Mouse (Mus musculus) CH12.LX (cell line): Measurements from ENCODE around the gene Laptm5. TPM values are rescaled to one million over a fixed set of nuclear protein-coding genes. Genes with fewer than 3 reads are reported as not detected.

Source experiments
- DNase-seq: peaks from one replicate; pipeline ENCODE4 v3.0.0-alpha.2; 2013; ENCODE audit errors: extremely low read depth
- H3K27ac ChIP-seq: 2 replicates; pipeline ENCODE4 v1.5.1; 2012; ENCODE audit warnings: low read depth, mild to moderate bottlenecking, control low read depth, moderate library complexity; ENCODE audit not compliant: insufficient read depth
- H3K27me3 ChIP-seq: replicated peaks from 2 replicates; pipeline ENCODE3; 2012; ENCODE audit warnings: inconsistent platforms
- H3K36me3 ChIP-seq, 2 experiments: replicated peaks in 1 of 2; 2 replicates each; pipeline versions ENCODE3 to v1.6.1; 2012; ENCODE audit warnings: inconsistent platforms in 1 of 2, low read length in 1 of 2, mild to moderate bottlenecking in 1 of 2, mixed read lengths in 1 of 2, moderate library complexity in 1 of 2; ENCODE audit not compliant: control insufficient read depth in 1 of 2, insufficient read depth in 1 of 2
- H3K4me1 ChIP-seq, 2 experiments: 2 replicates each; pipeline ENCODE4 v1.6.1; 2012; ENCODE audit warnings: inconsistent platforms in 1 of 2, moderate library complexity in 1 of 2; ENCODE audit not compliant: insufficient read depth in 2 of 2, control insufficient read depth in 1 of 2
- H3K4me2 ChIP-seq: 2 replicates; pipeline ENCODE4 v1.6.1; 2012; ENCODE audit warnings: low read depth, mild to moderate bottlenecking, control low read depth; ENCODE audit not compliant: poor library complexity, insufficient read depth, severe bottlenecking
- H3K4me3 ChIP-seq, 3 experiments: fragments of 150-350 bp in 1 of 3; sonication (generic) in 1 of 3; replicated peaks in 1 of 3; 2 replicates each; pipeline versions ENCODE3 to v1.5.1; 2011 to 2012; ENCODE audit warnings: low read depth in 2 of 3, low read length in 2 of 3, mild to moderate bottlenecking in 2 of 3, moderate library complexity in 2 of 3, control low read depth in 1 of 3, improper control_type of control experiment in 1 of 3, inconsistent platforms in 1 of 3, mixed read lengths in 1 of 3; ENCODE audit not compliant: poor library complexity in 1 of 3
- H3K79me2 ChIP-seq: replicated peaks from 2 replicates; pipeline ENCODE4 v1.6.1; 2012; ENCODE audit warnings: mild to moderate bottlenecking, moderate library complexity; ENCODE audit not compliant: control insufficient read depth, poor library complexity, insufficient read depth, severe bottlenecking; ENCODE audit errors: extremely low read depth
- H3K9ac ChIP-seq: 2 replicates; pipeline ENCODE4 v1.6.1; 2012; ENCODE audit warnings: low read depth, mild to moderate bottlenecking, control low read depth, moderate library complexity; ENCODE audit not compliant: insufficient read depth
- H3K9me3 ChIP-seq: replicated peaks from 2 replicates; pipeline ENCODE3; 2012; ENCODE audit warnings: low read length, inconsistent platforms, mixed read lengths
- BHLHE40 ChIP-seq: IDR thresholded peaks from 2 replicates; pipeline ENCODE4 v1.6.1; 2011; ENCODE audit warnings: mild to moderate bottlenecking, low read depth, low read length, improper control_type of control experiment
- CTCF ChIP-seq, 2 experiments: IDR thresholded peaks in 1 of 2; conservative IDR thresholded peaks in 1 of 2; 2 replicates each; pipeline ENCODE4 v1.5.1; 2011 to 2012; ENCODE audit warnings: low read depth in 2 of 2, low read length in 2 of 2, improper control_type of control experiment in 1 of 2, inconsistent platforms in 1 of 2, mild to moderate bottlenecking in 1 of 2, moderate library complexity in 1 of 2
- ELF1 ChIP-seq: IDR thresholded peaks from 2 replicates; pipeline ENCODE4 v1.6.1; 2014; ENCODE audit warnings: low read depth, mild to moderate bottlenecking, inconsistent platforms, low read length, improper control_type of control experiment
- EP300 ChIP-seq: IDR thresholded peaks from 2 replicates; pipeline ENCODE4 v1.6.1; 2011; ENCODE audit warnings: low read length, improper control_type of control experiment
- HCFC1 ChIP-seq: IDR thresholded peaks from 2 replicates; pipeline ENCODE4 v1.6.1; 2012; ENCODE audit warnings: low read depth, mild to moderate bottlenecking, inconsistent platforms, low read length, improper control_type of control experiment
- JUND ChIP-seq: conservative IDR thresholded peaks from 2 replicates; pipeline ENCODE4 v1.6.1; 2011; ENCODE audit warnings: low read depth, low read length, improper control_type of control experiment
- MAX ChIP-seq: IDR thresholded peaks from 2 replicates; pipeline ENCODE4 v1.6.1; 2011; ENCODE audit warnings: low read length, improper control_type of control experiment
- MAZ ChIP-seq: IDR thresholded peaks from 2 replicates; pipeline ENCODE4 v1.6.1; 2012; ENCODE audit warnings: low read depth, mild to moderate bottlenecking, inconsistent platforms, low read length, improper control_type of control experiment, moderate library complexity
- MXI1 ChIP-seq: IDR thresholded peaks from 2 replicates; pipeline ENCODE4 v1.6.1; 2011; ENCODE audit warnings: mild to moderate bottlenecking, low read depth, low read length, improper control_type of control experiment
- NRF1 ChIP-seq: IDR thresholded peaks from 2 replicates; pipeline ENCODE4 v1.6.1; 2014; ENCODE audit warnings: low read depth, mild to moderate bottlenecking, inconsistent platforms, low read length, improper control_type of control experiment, moderate library complexity
- POLR2AphosphoS2 ChIP-seq: IDR thresholded peaks from 2 replicates; pipeline ENCODE4 v1.6.1; 2011; ENCODE audit warnings: low read depth, low read length, improper control_type of control experiment
- RCOR1 ChIP-seq: conservative IDR thresholded peaks from 2 replicates; pipeline ENCODE4 v1.6.1; 2012; ENCODE audit warnings: low read depth, mild to moderate bottlenecking, inconsistent platforms, low read length, improper control_type of control experiment
- TCF12 ChIP-seq: IDR thresholded peaks from 2 replicates; pipeline ENCODE4 v1.6.1; 2014; ENCODE audit warnings: low read depth, mild to moderate bottlenecking, inconsistent platforms, low read length, improper control_type of control experiment
- UBTF ChIP-seq: IDR thresholded peaks from 2 replicates; pipeline ENCODE4 v1.6.1; 2012; ENCODE audit warnings: low read depth, mild to moderate bottlenecking, inconsistent platforms, low read length, improper control_type of control experiment, moderate library complexity
- ZC3H11A ChIP-seq: IDR thresholded peaks from 2 replicates; pipeline ENCODE4 v1.6.1; 2012; ENCODE audit warnings: low read depth, mild to moderate bottlenecking, inconsistent platforms, low read length, improper control_type of control experiment
- ZKSCAN1 ChIP-seq: IDR thresholded peaks from 2 replicates; pipeline ENCODE4 v1.6.1; 2012; ENCODE audit warnings: low read depth, inconsistent platforms, low read length, improper control_type of control experiment, borderline replicate concordance
- ZMIZ1 ChIP-seq: IDR thresholded peaks from 2 replicates; pipeline ENCODE4 v1.6.1; 2012; ENCODE audit warnings: low read depth, mild to moderate bottlenecking, inconsistent platforms, low read length, improper control_type of control experiment
- ZNF384 ChIP-seq: IDR thresholded peaks from 2 replicates; pipeline ENCODE4 v1.6.1; 2012; ENCODE audit warnings: low read depth, low read length, improper control_type of control experiment, inconsistent platforms
- dilution Hi-C: fragments of 300-500 bp; cut with MboI; formaldehyde crosslinking; loops from 2 replicates; pipeline ENCODE4 v1.14.3; 2020; ENCODE audit warnings: low sequenced_read_pairs; ENCODE audit not compliant: extremely low pct_unique_long_range_greater_than_20kb, extremely low pct_ligation_motif_present
- in situ Hi-C: fragments of 300-500 bp; cut with MboI; formaldehyde crosslinking; loops from 3 replicates; pipeline ENCODE4 v1.14.3; 2019; ENCODE audit warnings: low sequenced_read_pairs, low pct_ligation_motif_present, low pct_unique_long_range_greater_than_20kb, mixed read lengths
- polyA plus RNA-seq: library from polyadenylated mRNA; unstranded; fragments of >175 nt; gene quantifications from 2 replicates; pipeline ENCODE4 v1.2.1, GENCODE M21; 2012; ENCODE audit warnings: low read depth; ENCODE audit not compliant: insufficient read length
- total RNA-seq, 2 experiments: library from RNA; depleted of rRNA; stranded (reverse); fragments of 300-350 nt in 1 of 2; fragments of >200 nt in 1 of 2; gene quantifications; 2 replicates each; pipeline ENCODE4 v1.2.3; 2012 to 2014

The Laptm5 gene
- total and polyA plus RNA-seq, 3 experiments = 41.1 to 594 (median 225) TPM

GRCm38 (mm10) chr4:130926274-130926673, 13.3 kb downstream of the Laptm5 start:
- Histone ChIP-seq H3K9ac (no peak overlapping the region), H3K4me2 (no peak overlapping the region), H3K36me3 (peaks cover 93 to 96% of the 10 kb centered on the region in 2 experiments), H3K27ac (peak overlapping the region; percentile 45; the same call in 1 of the 2 replicates), H3K4me1 (peaks cover 28 to 55% of the 10 kb centered on the region in 2 experiments), H3K4me3 (peak overlapping the region in 1 of 3 experiments; percentile 5), H3K27me3 (no peaks in the 10 kb centered on the region), H3K79me2 (peaks cover 54% of the 10 kb centered on the region), H3K9me3 (no peaks in the 10 kb centered on the region)
- no peak for DNase-seq
- in situ Hi-C loops (no loop called here), dilution Hi-C loops (no loop called here)
- TF ChIP-seq NRF1 (no peak), ELF1 (peak; percentile 42; the same call in 1 of the 2 replicates)

DNA sequence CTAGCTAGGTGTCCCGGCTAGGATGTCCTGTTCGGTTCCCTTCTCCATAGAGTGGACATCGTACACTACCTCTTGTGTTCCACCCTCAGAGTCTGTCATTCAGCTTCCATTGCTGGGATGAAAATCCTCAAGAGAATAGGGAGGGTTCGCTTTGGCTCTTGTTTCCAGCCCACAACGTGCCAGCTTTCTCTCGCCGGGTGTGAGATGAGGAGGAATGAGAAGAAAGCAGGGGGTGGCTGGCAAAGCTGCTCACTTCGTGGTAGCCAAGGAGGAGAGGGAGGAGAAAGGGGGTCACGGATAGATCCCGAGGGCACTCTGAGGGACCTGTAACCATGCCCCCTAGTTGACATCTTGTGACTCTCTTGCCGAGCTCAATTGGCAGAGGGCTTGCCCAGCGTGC, 14.9 kb downstream of the Laptm5 start:
- Histone ChIP-seq H3K79me2 (peaks cover 39% of the 10 kb centered on the region), H3K4me3 (no peak overlapping the region), H3K4me1 (peaks cover 17 to 40% of the 10 kb centered on the region in 2 experiments), H3K36me3 (peaks cover 95 to 97% of the 10 kb centered on the region in 2 experiments), H3K27me3 (no peaks in the 10 kb centered on the region), H3K27ac (no peak overlapping the region), H3K9ac (no peak overlapping the region), H3K9me3 (no peaks in the 10 kb centered on the region), H3K4me2 (no peak overlapping the region)
- dilution Hi-C loops (no loop called here), in situ Hi-C loops (no loop called here)
- TF ChIP-seq CTCF (conservative IDR thresholded peaks at IDR 0.05 in 1 of 2, IDR thresholded peaks at IDR 0.05 in 1 of 2; ENCODE audit: low read depth in 2 of 2, low read length in 2 of 2) (no peak), UBTF (no peak), POLR2AphosphoS2 (no peak), MXI1 (no peak), MAZ (no peak), BHLHE40 (no peak), MAX (no peak), HCFC1 (no peak), RCOR1 (no peak), ZC3H11A (no peak), ZNF384 (no peak), ZMIZ1 (no peak), TCF12 (no peak), NRF1 (no peak), ZKSCAN1 (no peak), JUND (no peak), EP300 (no peak)
- no peak for DNase-seq
